Mouse (Mus musculus) megakaryocyte, adult 5-6 weeks (primary cell): ENCODE data around the gene Ncapd3. TPM values are rescaled to one million over a fixed set of nuclear protein-coding genes. Genes with fewer than 3 reads are reported as not detected.

Experiments
- ATAC-seq: 2 replicates; pipeline ENCODE4 v1.8.0; 2016; ENCODE audit warnings: mild to moderate bottlenecking, inconsistent platforms; ENCODE audit not compliant: poor library complexity, severe bottlenecking
- total RNA-seq, 2 experiments: library from RNA; stranded (forward) in 1 of 2; stranded (reverse) in 1 of 2; fragments of 153-499, 151-499 nt in 1 of 2; fragments of 221-1000, 200-1000 nt in 1 of 2; gene quantifications; 2 replicates each; pipeline versions ENCODE4 v1.2.3 to v1.2.4; 2015 to 2017

Gene Ncapd3
- 77.3 and 79.1 TPM in 2 replicates for total RNA-seq (2015)
- 44.0 and 53.4 TPM in 2 replicates for total RNA-seq (2017)

- ATAC-seq: peak; percentile 85
Measured at GRCm38 (mm10) chr9:27029828-27030762, at the start of gene Ncapd3, which contains the start of gene Vps26b. Gene Ncapd3, plus strand, starts transcription at chr9:27030175. Gene Vps26b, minus strand, starts transcription at chr9:27030065.

- ATAC-seq: no peak
Measured at GRCm38 (mm10) chr9:26985090-26985613, 44.8 kb upstream of the Ncapd3 start.

- ATAC-seq: no peak
Measured at GRCm38 (mm10) chr9:26985668-26986277, 44.2 kb upstream of the Ncapd3 start.

- no peak for ATAC-seq
Measured at GRCm38 (mm10) chr9:26990181-26990580, 39.8 kb upstream of the Ncapd3 start.

- ATAC-seq: no peak
Measured at GRCm38 (mm10) chr9:26993118-26993517, 36.9 kb upstream of the Ncapd3 start.

- no peak for ATAC-seq
Measured at GRCm38 (mm10) chr9:26993900-26994299, 36.1 kb upstream of the Ncapd3 start.

GRCm38 (mm10) chr9:26997062-26997461 lies 32.9 kb upstream of the Ncapd3 start:
- ATAC-seq: peak; percentile 74

- no peak for ATAC-seq
Measured at GRCm38 (mm10) chr9:26997501-26997900, 32.5 kb upstream of the Ncapd3 start.

GRCm38 (mm10) chr9:26998669-26999460 lies 31.1 kb upstream of the Ncapd3 start:
- peak; percentile 32 for ATAC-seq

GRCm38 (mm10) chr9:26999461-27000395 lies 30.2 kb upstream of the Ncapd3 start, which contains the start of the genes Acad8 and Thyn1:
Gene Acad8, minus strand, starts transcription at chr9:26999566.
Gene Thyn1, plus strand, starts transcription at chr9:26999710.
- peak; percentile 94 for ATAC-seq

- ATAC-seq: no peak
Measured at GRCm38 (mm10) chr9:27005231-27005630, 24.7 kb upstream of the Ncapd3 start.

- no peak for ATAC-seq
Measured at GRCm38 (mm10) chr9:27005933-27006332, 24.0 kb upstream of the Ncapd3 start.

GRCm38 (mm10) chr9:27006866-27007265 lies 23.1 kb upstream of the Ncapd3 start:
- ATAC-seq: no peak

GRCm38 (mm10) chr9:27009231-27009630 lies 20.7 kb upstream of the Ncapd3 start:
- no peak for ATAC-seq

- ATAC-seq: no peak
Measured at GRCm38 (mm10) chr9:27011572-27011971, 18.4 kb upstream of the Ncapd3 start.

GRCm38 (mm10) chr9:27018961-27019360 lies 11.0 kb upstream of the Ncapd3 start:
- ATAC-seq: no peak

- ATAC-seq: peak; percentile 89
Measured at GRCm38 (mm10) chr9:27023681-27024080, 6.3 kb upstream of the Ncapd3 start.

- ATAC-seq: 0 out of 2 replicates have a peak, but pooled peaks have one; percentile 11
Measured at GRCm38 (mm10) chr9:27026708-27027107, 3.3 kb upstream of the Ncapd3 start.

GRCm38 (mm10) chr9:27029022-27029827 lies 750 bp upstream of the Ncapd3 start:
- peak; percentile 24 for ATAC-seq
